Mouse (Mus musculus): ENCODE data around the gene Col9a1.

GRCm38 (mm10) chr1:24230428-24230827 is 53.0 kb downstream of the Col9a1 start:
- TF ChIP-seq POLR2A (IDR thresholded peaks at IDR 0.05; ENCODE audit: borderline replicate concordance, control insufficient read depth, low read depth, low read length), result no peak
- no peak for TF ChIP-seq CTCF (IDR thresholded peaks at IDR 0.05; ENCODE audit: control insufficient read depth, insufficient read depth, low read length)
